Mouse (Mus musculus): Measurements from ENCODE around the gene Cfap20.
"Not testable (repeated sequence)": the region's sequence is repeated elsewhere in the genome, so short reads cannot be mapped to it uniquely, and the experiment has no call there.

The Cfap20 gene

GRCm38 (mm10) chr8:95422193-95422810 lies 12.4 kb downstream of the Cfap20 start:
- DNase-seq (ENCODE audit: low spot score in 2 of 2) = no peak

GRCm38 (mm10) chr8:95411309-95411972 lies 23.2 kb downstream of the Cfap20 start:
- no peak for DNase-seq (ENCODE audit: low spot score in 2 of 2)

GRCm38 (mm10) chr8:95409518-95409917 lies 25.2 kb downstream of the Cfap20 start:
- no peak for DNase-seq (ENCODE audit: low spot score in 2 of 2)

GRCm38 (mm10) chr8:95401091-95401490 lies 33.6 kb downstream of the Cfap20 start:
- no peak for DNase-seq (ENCODE audit: low spot score in 2 of 2)

GRCm38 (mm10) chr8:95399131-95399530 lies 35.5 kb downstream of the Cfap20 start:
- DNase-seq (ENCODE audit: low spot score in 2 of 2) = no peak

GRCm38 (mm10) chr8:95397201-95397600 lies 37.5 kb downstream of the Cfap20 start:
- no peak for DNase-seq (ENCODE audit: low spot score in 2 of 2)

- no peak for DNase-seq (ENCODE audit: low spot score in 2 of 2)
These were observed 37.9 kb downstream of the Cfap20 start for GRCm38 (mm10) chr8:95396752-95397151.

GRCm38 (mm10) chr8:95395186-95395918 lies 39.3 kb downstream of the Cfap20 start:
- DNase-seq (ENCODE audit: low spot score in 2 of 2) = no peak

- DNase-seq (ENCODE audit: low spot score in 2 of 2) = no peak
These were observed 42.1 kb downstream of the Cfap20 start for GRCm38 (mm10) chr8:95392604-95393003.

- no peak for DNase-seq (ENCODE audit: low spot score in 2 of 2)
These were observed 43.6 kb downstream of the Cfap20 start for GRCm38 (mm10) chr8:95391101-95391500.

GRCm38 (mm10) chr8:95390312-95390711 lies 44.4 kb downstream of the Cfap20 start:
- peak in 1 of 2 experiments; percentile 4 for DNase-seq (ENCODE audit: low spot score in 2 of 2)

GRCm38 (mm10) chr8:95387936-95388335 lies 46.7 kb downstream of the Cfap20 start:
- DNase-seq (ENCODE audit: low spot score in 2 of 2) = no peak

- DNase-seq (ENCODE audit: low spot score in 2 of 2) = no peak
These were observed 47.4 kb downstream of the Cfap20 start for GRCm38 (mm10) chr8:95387221-95387620.

- no peak for DNase-seq (ENCODE audit: low spot score in 2 of 2)
These were observed 48.6 kb downstream of the Cfap20 start for GRCm38 (mm10) chr8:95386037-95386436.

GRCm38 (mm10) chr8:95384501-95384900 lies 50.2 kb downstream of the Cfap20 start:
- DNase-seq (ENCODE audit: low spot score in 2 of 2) = no peak

GRCm38 (mm10) chr8:95381595-95381994 lies 53.1 kb downstream of the Cfap20 start:
- DNase-seq (ENCODE audit: low spot score in 2 of 2) = no peak

- no peak for DNase-seq (ENCODE audit: low spot score in 2 of 2)
These were observed 53.7 kb downstream of the Cfap20 start for GRCm38 (mm10) chr8:95380953-95381352.

GRCm38 (mm10) chr8:95378928-95379327 lies 55.7 kb downstream of the Cfap20 start:
- DNase-seq (ENCODE audit: low spot score in 2 of 2) = not testable (repeated sequence)

GRCm38 (mm10) chr8:95377863-95378291 lies 56.8 kb downstream of the Cfap20 start:
- no peak for DNase-seq (ENCODE audit: low spot score in 2 of 2)

- no peak for DNase-seq (ENCODE audit: low spot score in 2 of 2)
These were observed 57.6 kb downstream of the Cfap20 start for GRCm38 (mm10) chr8:95377101-95377500.

- no peak for DNase-seq (ENCODE audit: low spot score in 2 of 2)
These were observed 58.2 kb downstream of the Cfap20 start for GRCm38 (mm10) chr8:95376309-95376999.

GRCm38 (mm10) chr8:95375374-95375930 lies 59.2 kb downstream of the Cfap20 start:
- DNase-seq (ENCODE audit: low spot score in 2 of 2) = no peak
